Mouse (Mus musculus) cortical plate, adult 2 months (tissue): ENCODE results near the gene Ttll8.

Source experiments
- CTCF ChIP-seq: fragments of 200-500 bp; IDR thresholded peaks from 2 replicates; pipeline ENCODE4 v1.5.1; 2011; ENCODE audit warnings: mild to moderate bottlenecking, control low read depth, low read length; ENCODE audit not compliant: insufficient read depth; ENCODE audit errors: extremely low read depth
- POLR2A ChIP-seq: fragments of 200-500 bp; IDR thresholded peaks from 2 replicates; pipeline ENCODE4 v1.6.1; 2011; ENCODE audit warnings: mild to moderate bottlenecking, low read length, control low read depth; ENCODE audit not compliant: insufficient read depth; ENCODE audit errors: extremely low read depth

GRCm38 (mm10) chr15:88841160-88841559 is 113.1 kb downstream of the Ttll8 start:
- TF ChIP-seq CTCF (no peak), POLR2A (no peak)
